In genomic region chr5:33218081-33218480, GRCm38 (mm10) we compare ENCODE assay signal across 9 mouse cellular contexts. TPM values are rescaled to one million over a fixed set of nuclear protein-coding genes. Genes with fewer than 3 reads are reported as not detected.
DNase-seq lines count a peak whose midpoint lies in the region; ATAC-seq and TF ChIP-seq lines count a peak whose summit lies in the region.
"Had no signal": no experiment of that assay in that cellular context is flagged by ENCODE, and none has a peak within 500 bp of the region (broad histone marks: within the 10 kb centered on the region; RNA-seq: fewer than 3 reads in every experiment).

Gene Spon2, minus strand, starts transcription at chr5:33218455.

- H3K36me3 ChIP-seq in MEL (ENCODE audit: control insufficient read depth in 1 of 2, insufficient read depth in 2 of 2, low read length in 2 of 2), result peaks cover 0 to 28% of the 10 kb centered on the region in 2 experiments; a peak in 2 of 4 replicates
- peaks cover 11% of the 10 kb centered on the region for H3K36me3 ChIP-seq in heart, embryonic 14.5 days (ENCODE audit: control insufficient read depth, insufficient read depth, low read length)
- no peaks in the 10 kb centered on the region for H3K36me3 ChIP-seq in lung, embryonic 16.5 days (ENCODE audit: control insufficient read depth, insufficient read depth, low read length)

- peaks cover 26 to 34% of the 10 kb centered on the region in 2 experiments for H3K4me1 ChIP-seq in MEL (ENCODE audit: control insufficient read depth in 1 of 2, insufficient read depth in 2 of 2, low read length in 2 of 2)
- H3K4me1 ChIP-seq in heart, embryonic 14.5 days (ENCODE audit: control insufficient read depth in 2 of 2, insufficient read depth in 2 of 2, low read length in 2 of 2), result peaks cover 45 to 59% of the 10 kb centered on the region in 2 experiments
- H3K4me1 ChIP-seq in lung, embryonic 16.5 days (replicated peaks; ENCODE audit: control insufficient read depth, insufficient read depth, low read length), result peaks cover 36% of the 10 kb centered on the region

- peak within 1 kb of the TSS; percentile 54 for H3K4me2 ChIP-seq in heart, embryonic 14.5 days (ENCODE audit: low read length)
- peak within 1 kb of the TSS; percentile 39 for H3K4me2 ChIP-seq in lung, embryonic 16.5 days (ENCODE audit: low read depth, low read length)

- H3K27me3 ChIP-seq in MEL (ENCODE audit: control insufficient read depth in 1 of 2, insufficient read depth in 2 of 2, low read length in 2 of 2), result no peaks in the 10 kb centered on the region
- no peaks in the 10 kb centered on the region for H3K27me3 ChIP-seq in heart, embryonic 14.5 days (ENCODE audit: control insufficient read depth, insufficient read depth, low read length)
- H3K27me3 ChIP-seq in lung, embryonic 16.5 days (ENCODE audit: control insufficient read depth, insufficient read depth, low read depth, low read length), result no peaks in the 10 kb centered on the region

- H3K9ac ChIP-seq in MEL (ENCODE audit: control insufficient read depth, low read depth, low read length, poor library complexity, severe bottlenecking), result peak within 1 kb of the TSS; percentile 37
- H3K9ac ChIP-seq in heart, embryonic 14.5 days (ENCODE audit: low read length), result peak within 1 kb of the TSS; percentile 67
- peak within 1 kb of the TSS; percentile 44 for H3K9ac ChIP-seq in lung, embryonic 16.5 days (ENCODE audit: low read length)

- TF ChIP-seq CTCF in MEL (IDR thresholded peaks at IDR 0.05 in 2 of 3, conservative IDR thresholded peaks at IDR 0.05 in 1 of 3; ENCODE audit: control insufficient read depth in 1 of 3, insufficient read depth in 1 of 3, low read depth in 2 of 3, low read length in 3 of 3, poor library complexity in 1 of 3, severe bottlenecking in 1 of 3), result no peak

- no peak; the same call in 1 of the 2 replicates for ATAC-seq in heart, embryonic 14.5 days (ENCODE audit: insufficient number of reproducible peaks, insufficient read depth, low FRiP score, low read depth)
- peak; percentile 67; the same call in 1 of the 2 replicates for ATAC-seq in lung, embryonic 16.5 days (ENCODE audit: low read depth)
- ATAC-seq in cerebellum, adult (ENCODE audit: insufficient number of reproducible peaks, low FRiP score, low TSS enrichment), result no peak
- no peak for ATAC-seq in megakaryocyte, adult 5-6 weeks (ENCODE audit: poor library complexity, severe bottlenecking)

- peak within 1 kb of the TSS; percentile 61 for H3K27ac ChIP-seq in MEL (ENCODE audit: control insufficient read depth, low read depth, low read length)
- H3K27ac ChIP-seq in heart, embryonic 14.5 days (replicated peaks in 1 of 2; ENCODE audit: control insufficient read depth in 1 of 2, insufficient read depth in 1 of 2, low read depth in 2 of 2, low read length in 2 of 2), result peak within 1 kb of the TSS; percentile 69 to 77
- H3K27ac ChIP-seq in lung, embryonic 16.5 days (ENCODE audit: low read length), result peak within 1 kb of the TSS; percentile 90

- no peak for TF ChIP-seq RAD21 in MEL (IDR thresholded peaks at IDR 0.05; ENCODE audit: low read depth, low read length)

- intact Hi-C loops in heart, postnatal 36 days (cut with DNase I), result no loop called here

- H3K9me3 ChIP-seq in MEL (replicated peaks; ENCODE audit: insufficient read depth, low read length), result no peaks in the 10 kb centered on the region
- no peaks in the 10 kb centered on the region for H3K9me3 ChIP-seq in heart, embryonic 14.5 days (ENCODE audit: control insufficient read depth, low read length)
- no peaks in the 10 kb centered on the region for H3K9me3 ChIP-seq in lung, embryonic 16.5 days (ENCODE audit: control insufficient read depth, low read length)

- DNase-seq in heart, adult 11 months, result peak; percentile 88
- DNase-seq in heart, postnatal 36 days, result no peak
- DNase-seq in MEL (ENCODE audit: low read depth, low spot score), result peak; percentile 83
- DNase-seq in cerebellum, adult 11 months, result no peak

- peak within 1 kb of the TSS; percentile 6 to 46 for H3K4me3 ChIP-seq in MEL (ENCODE audit: control insufficient read depth in 1 of 2, insufficient read depth in 1 of 2, low read depth in 2 of 2, low read length in 2 of 2)
- H3K4me3 ChIP-seq in heart, embryonic 14.5 days (ENCODE audit: control insufficient read depth in 1 of 2, insufficient read depth in 1 of 2, low read depth in 1 of 2, low read length in 2 of 2), result peak within 1 kb of the TSS; percentile 25 to 27
- no peak within 1 kb of the TSS for H3K4me3 ChIP-seq in lung, embryonic 16.5 days (ENCODE audit: low read length)

- WGBS in heart, embryonic 14.5 days, result 23% methylated on average over 5 of the region's 5 CpGs
- 9% methylated on average over 4 of the region's 5 CpGs for WGBS in lung, embryonic 16.5 days

- no peak; a peak in 1 of 4 replicates for TF ChIP-seq POLR2A in MEL (IDR thresholded peaks at IDR 0.05; ENCODE audit: control insufficient read depth in 1 of 2, insufficient read depth in 1 of 2, low read depth in 1 of 2, low read length in 2 of 2, poor library complexity in 1 of 2)

- no peak; a peak in 1 of 4 replicates for TF ChIP-seq EP300 in MEL (IDR thresholded peaks at IDR 0.05; ENCODE audit: low read depth in 1 of 2, low read length in 2 of 2)

- no peaks in the 10 kb centered on the region for H3K79me2 ChIP-seq in MEL (ENCODE audit: control insufficient read depth, insufficient read depth, low read length, poor library complexity)

TF ChIP-seq in MEL, 35 proteins besides CTCF, POLR2A, EP300 and RAD21:
- TF ChIP-seq NRF1 (IDR thresholded peaks at IDR 0.05; ENCODE audit: insufficient read depth, low read depth, low read length, poor library complexity, severe bottlenecking) (no peak), E2F4 (IDR thresholded peaks at IDR 0.05; ENCODE audit: borderline replicate concordance, low read depth, low read length) (no peak), TCF12 (IDR thresholded peaks at IDR 0.05; ENCODE audit: low read depth, low read length) (peak; percentile 42; the same call in 1 of the 2 replicates), TBP (IDR thresholded peaks at IDR 0.05; ENCODE audit: low read depth, low read length) (peak; percentile 36; the same call in 1 of the 2 replicates), MYC (IDR thresholded peaks at IDR 0.05; ENCODE audit: low read depth, low read length) (no peak), MAX (IDR thresholded peaks at IDR 0.05; ENCODE audit: low read length) (no peak), ETS1 (IDR thresholded peaks at IDR 0.05; ENCODE audit: low read depth, low read length) (0 out of 2 replicates have a peak, but pooled peaks have one; percentile 25)

RNA-seq across cellular contexts. Expression of gene Spon2, which starts in this region (rescaled TPM):
- 1 to 10 TPM; 2.1 to 2.6 TPM for total RNA-seq in heart, postnatal 36 days (2021)
- total RNA-seq in MEL (2012; rRNA removed), result 1.7 and 3.1 TPM in 2 replicates
- 1 to 10 TPM in 1 of 2 experiments, not detected in 1; 2.6 TPM for polyA plus RNA-seq in MEL (2012; ENCODE audit: insufficient read depth in 1 of 2, insufficient read length in 2 of 2, low read depth in 1 of 2, low replicate concordance in 2 of 2, missing spikeins in 1 of 2)
- polyA plus RNA-seq in heart, embryonic 14.5 days (2014; fragmentation: Nextera tagmentation; extraction: Ambion mirVana), result 72.8 and 79.4 TPM in 2 replicates
- 23.4 and 30.2 TPM in 2 replicates for polyA plus RNA-seq in lung, embryonic 16.5 days (2015; fragmentation: Nextera tagmentation; extraction: Ambion mirVana)
- total RNA-seq in megakaryocyte, adult 5-6 weeks (2015), result 0.69 and 0.73 TPM in 2 replicates
- total RNA-seq in megakaryocyte, adult 5-6 weeks (2017), result not detected in 2 replicates
- total RNA-seq: CH12.LX had no signal

Comparison
In these comparisons a context has a peak if more than half of its experiments do, and no peak if none do; other contexts are left out.
1. DNase-seq: peak in heart, adult 11 months (single experiment) and MEL (single experiment); none in heart, postnatal 36 days (0 of 2) and cerebellum, adult 11 months (single experiment).
2. Peak in every context shown above with its lines, with median percentiles within 50 percentile points of each other: H3K27ac ChIP-seq and H3K9ac ChIP-seq.